Mouse (Mus musculus): ENCODE measurements around the gene Tdrd6. TPM values are rescaled to one million over a fixed set of nuclear protein-coding genes. Genes with fewer than 3 reads are reported as not detected.

Gene Tdrd6
- polyA plus RNA-seq, 1 experiment from 2014 or later: 0.05 TPM

- Histone ChIP-seq H3K4me3 (peak overlapping the region; percentile 40), H3K27me3 (peaks cover 4% of the 10 kb centered on the region; the same call in 1 of the 2 replicates), H3K36me3 (no peaks in the 10 kb centered on the region), H3K27ac (no peak overlapping the region), H3K4me1 (peaks cover 6% of the 10 kb centered on the region), H3K9ac (peak overlapping the region; percentile 57; the same call in 1 of the 2 replicates), H3K4me2 (replicated peaks) (peak overlapping the region; percentile 69), H3K9me3 (replicated peaks) (no peaks in the 10 kb centered on the region)
- WGBS: 6% methylated on average over 12 of the region's 12 CpGs
- peak; percentile 51 for ATAC-seq (ENCODE audit: low FRiP score)
Observed at GRCm38 (mm10) chr17:43567593-43567991, 62.5 kb downstream of the Tdrd6 start.

Other genes with a start within 250 kb of the Tdrd6 start
- not detected in 2 replicates for gene Mep1a, start 127.5 kb downstream of the Tdrd6 start, polyA plus RNA-seq (2016; fragmentation: Nextera tagmentation; extraction: Ambion mirVana)
- 0.85 and 1.3 TPM in 2 replicates for gene Ankrd66, start 86.7 kb downstream of the Tdrd6 start, polyA plus RNA-seq (2016; fragmentation: Nextera tagmentation; extraction: Ambion mirVana)
- 19.5 and 21.0 TPM in 2 replicates for gene Pla2g7, start 62.2 kb downstream of the Tdrd6 start, polyA plus RNA-seq (2016; fragmentation: Nextera tagmentation; extraction: Ambion mirVana)
- gene Slc25a27, start 36.9 kb upstream of the Tdrd6 start, polyA plus RNA-seq (2016; fragmentation: Nextera tagmentation; extraction: Ambion mirVana): 80.4 and 90.0 TPM in 2 replicates
- gene Cyp39a1, start 37.1 kb upstream of the Tdrd6 start, polyA plus RNA-seq (2016; fragmentation: Nextera tagmentation; extraction: Ambion mirVana): 27.2 and 29.4 TPM in 2 replicates
- gene Rcan2, start 171.1 kb upstream of the Tdrd6 start, polyA plus RNA-seq (2016; fragmentation: Nextera tagmentation; extraction: Ambion mirVana): 51.9 and 65.0 TPM in 2 replicates